Mouse (Mus musculus): ENCODE measurements around the gene Fxr2.

- no peak for TF ChIP-seq CTCF (IDR thresholded peaks at IDR 0.05; ENCODE audit: control insufficient read depth, insufficient read depth, low read length)
- TF ChIP-seq POLR2A (IDR thresholded peaks at IDR 0.05; ENCODE audit: borderline replicate concordance, control insufficient read depth, low read depth, low read length) = no peak
Measured at GRCm38 (mm10) chr11:69653399-69653798, 20.6 kb downstream of the Fxr2 start.
